Mouse (Mus musculus) granulocyte monocyte progenitor cell, adult 5-6 weeks (primary cell): ENCODE results near the gene Drap1. TPM values are rescaled to one million over a fixed set of nuclear protein-coding genes. Genes with fewer than 3 reads are reported as not detected.

ENCODE experiments used
- ATAC-seq: replicated peaks from 2 replicates; pipeline ENCODE4 v1.8.0; 2016; ENCODE audit warnings: mild to moderate bottlenecking, moderate TSS enrichment, inconsistent platforms; ENCODE audit not compliant: poor library complexity, severe bottlenecking
- total RNA-seq, 2 experiments: library from RNA; stranded (forward) in 1 of 2; stranded (reverse) in 1 of 2; fragments of 200-712, 200-1000 nt in 1 of 2; fragments of >200 nt in 1 of 2; fragmentation: Nextera tagmentation in 1 of 2; gene quantifications; 2 replicates each; pipeline ENCODE4 v1.2.3; 2014 to 2017

The Drap1 gene
- total RNA-seq, 2 experiments from 2014 or later: 145 to 160 TPM

DNA sequence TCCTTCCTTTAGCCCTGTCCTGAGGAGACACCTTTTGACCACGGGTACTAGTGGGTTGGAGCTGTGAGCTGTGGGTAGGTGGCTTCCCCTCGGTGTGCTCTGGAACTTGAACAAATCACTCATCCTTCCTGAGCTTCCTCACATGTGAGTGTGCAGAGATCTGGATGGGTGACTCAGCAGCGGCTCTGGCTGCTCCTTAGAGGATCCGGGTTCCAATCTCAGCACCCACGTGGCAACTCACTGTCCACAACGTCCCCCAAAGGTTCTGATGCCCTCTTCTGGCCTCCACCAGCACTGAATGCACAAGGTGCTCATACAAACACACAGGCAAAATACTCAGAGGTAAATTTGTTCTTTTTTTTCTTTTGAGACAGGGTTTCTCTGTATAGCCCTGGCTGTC lies 27.0 kb upstream of the Drap1 start:
- no peak for ATAC-seq

DNA sequence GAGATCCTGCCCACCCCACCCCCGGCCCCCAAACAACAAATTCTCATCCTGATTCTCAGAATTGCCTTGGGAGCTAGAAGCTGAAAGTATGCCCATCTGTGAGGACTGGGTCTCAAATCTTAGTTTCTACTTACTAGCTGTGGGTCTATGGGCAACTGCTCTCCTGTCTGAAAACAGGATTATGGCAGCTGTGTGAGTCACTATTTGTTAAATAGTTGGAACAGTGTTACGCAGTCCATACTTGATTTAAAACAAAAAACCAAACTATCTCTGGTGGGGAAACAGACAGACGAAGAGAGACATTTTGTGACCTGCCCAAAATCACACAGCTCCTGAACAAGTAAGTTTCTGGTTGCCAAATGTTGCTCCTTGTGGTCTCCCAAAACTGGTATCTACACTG lies 24.9 kb upstream of the Drap1 start:
- ATAC-seq: no peak

DNA sequence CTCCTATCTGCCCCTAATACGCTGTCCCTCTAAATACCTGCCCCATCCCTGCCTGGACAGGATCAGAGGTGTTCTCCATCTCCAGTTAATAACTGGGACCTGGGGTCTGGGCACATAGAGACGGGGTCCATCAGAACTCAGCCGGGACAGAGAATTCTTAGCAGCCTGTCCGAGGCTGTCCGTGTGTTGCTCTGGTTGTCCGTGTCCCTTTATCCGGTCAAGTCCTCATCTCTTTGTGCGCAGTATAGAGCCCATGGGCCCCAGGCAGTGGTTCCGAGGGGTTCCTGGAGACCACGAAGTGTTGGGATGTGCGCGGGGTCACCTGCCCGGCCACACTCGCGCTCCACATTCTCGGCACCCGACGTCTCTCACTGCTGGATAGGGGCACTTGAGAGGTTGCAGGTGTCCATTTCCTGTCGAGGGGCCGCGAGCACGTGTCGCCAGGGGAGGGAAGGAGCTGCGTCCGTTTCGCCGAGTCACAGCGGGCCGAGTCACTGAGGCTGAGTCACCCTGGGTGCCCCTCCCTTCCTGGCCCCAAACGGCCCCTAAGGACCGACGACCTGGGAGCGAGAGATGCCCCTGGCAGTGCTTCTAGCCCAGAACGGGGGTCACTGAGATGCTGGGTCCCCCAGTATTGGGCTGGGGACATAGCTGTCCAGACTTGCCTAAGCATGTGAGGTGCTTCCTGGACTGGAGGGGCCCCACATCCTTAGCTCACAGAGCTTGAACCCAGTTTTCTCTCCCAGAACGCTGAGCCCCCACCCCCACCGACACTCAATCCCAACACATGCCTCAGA lies 23.8 kb upstream of the Drap1 start:
- peak; percentile 57 for ATAC-seq

DNA sequence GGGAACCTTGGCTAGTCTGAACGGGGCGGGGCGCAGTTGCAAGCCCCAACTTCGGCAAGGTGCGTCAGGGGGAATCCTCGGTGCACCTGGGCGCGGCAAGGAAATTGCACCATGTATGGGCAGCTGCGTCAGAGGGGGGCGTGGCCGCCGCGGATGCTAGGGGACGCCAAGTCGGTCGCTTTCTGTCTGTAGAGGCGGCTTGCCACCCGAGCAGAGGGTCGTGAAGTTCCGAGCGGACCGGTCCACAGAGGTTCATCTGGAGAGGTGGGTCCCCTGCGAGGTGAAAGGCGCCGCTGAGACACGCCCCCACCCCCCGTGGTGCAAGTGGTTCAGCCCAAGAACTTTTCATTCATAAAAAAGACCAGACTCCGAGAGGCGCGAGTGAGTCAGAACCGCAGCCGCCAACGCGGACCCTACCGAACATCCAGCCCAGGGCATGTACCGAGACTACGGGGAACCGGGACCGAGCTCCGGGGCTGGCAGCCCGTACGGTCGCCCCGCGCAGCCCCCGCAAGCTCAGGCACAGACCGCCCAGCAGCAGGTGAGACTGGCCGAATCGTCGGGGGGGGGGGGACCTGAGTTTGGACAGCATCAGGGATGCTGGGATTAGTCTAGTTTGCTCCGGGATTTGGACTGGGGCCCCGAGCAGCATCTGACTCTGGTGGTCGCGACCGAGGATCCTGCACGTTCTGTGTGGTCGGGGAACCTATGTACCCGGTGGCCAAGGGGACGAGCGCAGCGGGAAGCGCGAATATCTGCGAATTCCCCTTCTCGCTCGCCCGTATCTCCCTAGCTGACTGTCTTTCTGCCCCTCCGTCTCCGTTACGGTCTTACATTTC lies 23.0 kb upstream of the Drap1 start, which contains the start of gene Fosl1:
Fosl1 (plus strand) TSS at position 33 of the 839 bp plus-strand sequence.
- ATAC-seq: peak; percentile 65

DNA sequence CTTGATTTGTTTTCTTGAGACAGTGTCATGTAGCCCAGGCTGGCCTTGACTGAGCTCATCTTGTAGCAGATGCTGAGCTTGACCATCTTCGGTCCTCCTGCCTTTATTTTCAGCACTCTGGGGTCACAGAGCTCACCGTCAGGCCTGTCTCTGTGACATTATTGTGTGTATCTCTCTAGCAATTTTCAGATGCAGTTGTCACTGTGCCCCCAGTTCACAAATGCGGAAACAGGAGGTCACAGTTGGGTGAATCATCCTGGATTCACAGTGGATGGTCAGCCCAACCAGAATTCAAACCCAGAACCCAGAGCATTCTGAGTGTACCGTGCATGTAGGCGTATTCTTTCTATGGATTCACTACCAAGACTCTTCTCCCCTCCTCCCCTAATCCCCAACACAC lies 21.0 kb upstream of the Drap1 start:
- ATAC-seq: no peak

DNA sequence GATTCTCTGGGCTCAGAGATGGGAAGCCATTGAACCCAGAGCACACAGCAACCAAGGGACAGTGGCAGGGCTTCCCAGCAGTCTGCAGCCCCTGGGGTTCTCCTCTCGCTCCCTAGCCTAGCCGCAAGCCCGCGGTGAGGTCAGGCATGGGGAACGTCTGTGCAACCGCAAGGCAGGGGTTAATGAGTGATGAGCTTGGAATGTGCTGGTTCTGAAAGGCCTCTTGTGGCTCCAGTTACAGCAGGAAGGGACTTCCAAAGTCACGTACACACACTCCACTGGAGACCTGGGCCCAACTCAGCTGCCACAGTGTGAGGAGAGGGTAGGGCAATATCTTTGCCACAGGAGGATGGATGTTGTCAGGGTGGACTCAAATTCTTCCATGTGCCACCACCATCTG lies 20.2 kb upstream of the Drap1 start:
- no peak for ATAC-seq

DNA sequence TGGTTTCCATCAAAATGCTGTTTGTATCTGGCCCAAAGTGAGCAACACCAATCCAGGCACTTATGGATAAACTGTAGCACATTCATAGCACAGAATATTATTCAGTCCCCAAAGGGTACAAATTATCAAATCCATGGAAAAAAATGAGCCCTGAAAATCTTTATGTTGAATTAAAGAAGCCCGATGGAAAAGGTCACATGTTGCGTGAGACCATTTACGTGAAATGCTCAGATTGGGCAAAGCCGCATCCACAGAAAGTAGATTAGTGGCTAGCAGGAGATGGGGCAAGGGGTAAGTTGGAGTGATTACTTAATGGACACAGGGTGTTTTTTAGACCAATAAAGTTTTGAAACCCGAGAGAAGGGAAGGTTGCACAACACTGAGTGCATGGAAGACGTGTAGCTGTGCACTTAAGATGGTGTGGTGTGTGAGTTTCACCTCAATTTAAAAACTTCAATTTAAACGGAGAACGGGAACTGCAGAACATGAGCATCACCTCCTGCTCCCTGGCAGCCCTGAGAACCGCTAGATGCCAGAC lies 19.7 kb upstream of the Drap1 start:
- ATAC-seq: peak; percentile 70

DNA sequence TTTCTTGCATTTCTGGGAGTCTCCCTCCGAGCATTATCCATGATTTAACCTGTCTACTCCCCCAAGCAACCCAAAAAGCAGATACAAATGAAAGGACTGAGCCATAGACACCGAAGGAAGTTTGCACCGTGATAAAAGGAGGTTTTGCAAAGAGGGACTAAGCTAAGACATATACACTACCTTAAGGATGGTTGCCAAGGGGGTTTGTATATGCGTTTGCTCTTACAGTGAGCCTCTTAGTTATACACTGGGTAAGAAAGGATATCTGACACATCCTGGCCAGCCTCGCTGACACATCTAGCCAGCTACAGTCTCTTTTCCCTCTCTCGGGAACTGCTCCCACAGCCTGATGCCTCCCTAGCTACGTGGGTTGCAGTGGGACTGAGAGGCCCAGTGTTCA lies 9.2 kb upstream of the Drap1 start:
- ATAC-seq: no peak

DNA sequence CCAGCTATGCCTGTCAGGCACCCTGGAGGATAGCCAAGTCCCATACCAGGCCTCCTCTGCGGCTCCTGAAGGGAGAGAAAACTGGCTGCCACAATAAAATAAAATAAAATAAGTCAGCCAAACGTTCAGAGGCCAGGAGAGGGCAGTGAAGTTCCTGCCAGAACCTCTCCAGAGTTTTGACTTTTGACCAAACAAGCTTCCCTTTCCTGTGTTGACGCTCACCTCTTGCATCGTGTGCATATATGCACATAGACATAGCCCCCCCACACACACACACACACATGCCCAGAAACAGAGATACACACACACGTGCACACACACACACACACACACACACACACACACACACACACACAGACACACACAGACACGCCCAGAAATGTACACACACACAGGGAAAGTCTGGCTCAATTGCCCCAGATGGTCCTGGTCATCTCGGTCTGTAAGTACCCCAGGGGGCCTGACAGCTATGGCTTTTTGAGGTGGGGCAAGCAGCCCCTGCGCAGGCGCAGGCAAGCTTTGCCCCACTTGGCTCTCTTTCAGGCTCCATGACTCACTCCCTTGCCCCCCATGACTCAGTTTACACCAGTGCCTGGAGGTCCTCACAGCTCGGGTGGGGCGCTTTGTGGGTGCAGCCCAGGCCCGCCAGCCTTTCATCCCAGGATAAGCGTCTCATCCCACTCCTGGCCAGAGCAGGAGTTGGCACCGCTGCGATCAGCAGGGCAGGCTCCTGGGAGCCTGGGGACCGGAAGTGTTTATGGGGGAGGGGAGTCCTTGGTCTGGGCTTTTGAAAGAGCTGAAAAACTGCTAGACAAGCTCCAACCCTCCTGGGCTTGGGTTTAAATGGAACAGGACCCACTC lies 8.4 kb upstream of the Drap1 start:
- peak; percentile 66 for ATAC-seq

DNA sequence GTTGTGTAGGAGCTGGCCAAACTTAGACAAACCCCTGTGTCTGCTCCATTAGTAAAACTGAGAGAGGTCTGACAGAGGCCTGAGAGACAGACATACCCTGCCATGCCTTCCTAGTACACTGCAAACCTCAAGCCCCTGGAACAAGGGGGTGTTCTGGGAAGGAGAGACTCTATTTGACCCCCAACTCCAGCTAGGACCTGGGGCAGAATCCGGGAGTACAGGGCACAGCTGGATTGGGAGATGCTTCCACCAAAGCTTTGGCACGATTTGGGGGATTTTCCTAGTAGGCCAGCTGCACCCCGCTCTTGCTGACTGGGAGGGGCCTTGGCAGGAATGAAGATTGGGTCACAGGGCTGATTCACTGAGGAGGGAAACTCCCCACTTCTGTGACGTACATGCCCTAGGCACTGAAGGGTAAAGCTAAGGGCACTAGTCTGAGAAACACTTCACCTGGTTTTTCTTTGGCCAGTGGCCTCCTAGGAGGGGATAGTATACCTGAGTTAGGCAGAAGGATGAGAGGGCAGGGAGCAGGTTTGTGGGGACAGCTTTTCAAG lies 7.2 kb upstream of the Drap1 start:
- ATAC-seq: no peak

DNA sequence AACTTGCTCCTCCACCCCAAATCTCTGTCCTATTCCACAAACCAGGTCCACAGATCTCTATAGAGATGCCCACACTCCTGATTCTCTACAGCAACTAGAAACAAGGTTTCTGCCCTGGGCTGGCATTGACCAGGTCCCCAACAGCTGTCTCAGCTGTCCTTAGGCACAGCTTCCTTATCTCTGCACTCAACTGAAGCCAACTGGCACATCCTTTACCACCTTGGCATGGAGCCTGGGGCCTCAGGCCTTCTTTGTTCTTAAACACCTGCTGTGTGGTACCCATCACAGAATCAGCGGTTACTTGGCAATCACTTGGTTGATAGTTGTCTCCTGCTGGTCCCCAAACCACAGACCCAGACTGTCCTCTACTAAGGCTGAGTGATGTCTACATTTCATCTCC lies 5.6 kb upstream of the Drap1 start:
- ATAC-seq: no peak

DNA sequence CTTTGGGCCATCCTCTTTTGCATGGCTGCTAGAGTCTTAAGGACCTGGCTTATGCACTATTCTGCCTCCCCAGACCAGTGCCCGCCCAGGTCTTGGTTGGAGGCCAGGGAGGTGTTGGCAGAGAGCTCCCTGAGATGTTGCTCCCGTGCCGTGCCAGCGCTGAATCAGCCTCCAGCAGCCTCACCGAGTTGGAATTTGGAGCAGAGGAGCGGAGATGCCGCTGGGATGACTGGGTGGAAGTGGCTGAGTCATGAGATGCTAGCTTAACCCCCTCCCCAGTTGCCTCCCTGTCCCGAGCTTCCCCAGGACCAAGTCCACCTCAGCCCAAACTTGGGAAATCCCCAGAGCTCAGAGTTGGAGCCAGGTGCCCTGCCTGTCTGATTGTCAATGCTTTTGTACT lies 5.0 kb upstream of the Drap1 start:
- ATAC-seq: no peak

DNA sequence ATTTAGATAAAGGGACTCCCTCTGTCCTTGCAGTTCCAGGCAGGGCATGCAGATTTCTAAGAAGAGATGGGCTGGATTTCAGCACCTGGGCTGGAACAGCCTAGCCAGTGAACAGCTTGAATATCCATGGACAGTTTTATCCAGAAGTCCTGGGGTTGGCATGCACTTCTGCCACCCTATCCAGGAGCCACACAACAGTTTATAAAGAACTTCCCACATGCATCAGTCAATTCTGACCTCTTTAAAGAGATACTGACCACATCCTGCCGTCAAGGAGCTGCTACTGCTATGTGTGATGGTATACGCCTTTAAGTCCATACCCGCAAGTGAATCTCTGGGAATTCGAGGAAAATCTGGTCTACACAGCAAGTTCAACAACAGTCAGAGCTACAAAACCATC lies 4.4 kb upstream of the Drap1 start:
- no peak for ATAC-seq

DNA sequence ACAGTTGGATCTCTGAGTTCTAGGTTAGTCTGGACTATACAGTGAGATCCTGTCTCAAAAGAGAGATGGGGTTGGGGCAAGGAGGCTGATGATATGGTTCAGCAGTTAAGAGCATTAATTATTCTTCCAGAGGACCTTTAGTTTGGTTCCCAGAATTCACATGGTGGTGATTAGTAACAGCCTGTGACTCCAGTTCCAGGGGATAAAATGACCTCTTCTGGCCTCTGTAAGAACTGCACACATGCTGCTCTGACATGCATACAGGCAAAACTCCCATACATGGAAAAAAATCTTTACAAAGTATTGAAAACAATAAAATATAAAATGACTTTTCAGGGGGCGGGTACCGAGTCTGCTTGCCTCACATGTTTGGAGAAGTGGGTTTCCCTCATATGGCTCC lies 3.3 kb upstream of the Drap1 start:
- ATAC-seq: no peak

DNA sequence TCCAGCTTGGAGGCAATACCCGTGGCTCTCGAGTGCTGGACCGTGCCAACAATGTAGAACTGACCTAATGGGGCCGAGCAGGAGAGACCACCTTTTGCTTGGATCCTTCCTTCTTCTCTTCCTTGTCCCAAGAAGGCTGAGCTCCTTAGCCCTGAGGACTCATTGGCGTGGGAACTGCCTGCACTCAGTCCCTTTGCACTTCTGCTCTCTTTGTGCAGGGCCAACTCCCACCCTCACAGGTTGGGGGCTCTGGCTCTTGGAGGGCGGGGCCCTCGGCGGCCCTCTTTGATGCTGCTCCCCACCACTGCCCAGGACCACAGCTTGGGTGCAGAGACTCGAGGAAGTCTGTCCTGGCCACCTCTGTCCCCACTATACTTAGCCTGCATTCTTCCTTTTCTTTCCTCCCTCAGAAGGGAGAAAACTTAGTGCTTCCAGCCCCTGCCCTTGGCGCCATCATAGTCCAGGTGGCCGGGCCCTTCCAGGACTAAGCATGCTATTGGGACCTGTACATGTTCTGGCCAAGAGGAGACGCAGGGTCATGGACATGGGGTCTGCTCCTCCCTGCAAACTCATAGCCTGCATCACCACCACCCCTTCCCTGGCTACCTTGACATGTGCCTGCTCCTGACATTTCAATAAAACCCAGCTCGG lies 2.0 kb upstream of the Drap1 start:
- no peak for ATAC-seq

DNA sequence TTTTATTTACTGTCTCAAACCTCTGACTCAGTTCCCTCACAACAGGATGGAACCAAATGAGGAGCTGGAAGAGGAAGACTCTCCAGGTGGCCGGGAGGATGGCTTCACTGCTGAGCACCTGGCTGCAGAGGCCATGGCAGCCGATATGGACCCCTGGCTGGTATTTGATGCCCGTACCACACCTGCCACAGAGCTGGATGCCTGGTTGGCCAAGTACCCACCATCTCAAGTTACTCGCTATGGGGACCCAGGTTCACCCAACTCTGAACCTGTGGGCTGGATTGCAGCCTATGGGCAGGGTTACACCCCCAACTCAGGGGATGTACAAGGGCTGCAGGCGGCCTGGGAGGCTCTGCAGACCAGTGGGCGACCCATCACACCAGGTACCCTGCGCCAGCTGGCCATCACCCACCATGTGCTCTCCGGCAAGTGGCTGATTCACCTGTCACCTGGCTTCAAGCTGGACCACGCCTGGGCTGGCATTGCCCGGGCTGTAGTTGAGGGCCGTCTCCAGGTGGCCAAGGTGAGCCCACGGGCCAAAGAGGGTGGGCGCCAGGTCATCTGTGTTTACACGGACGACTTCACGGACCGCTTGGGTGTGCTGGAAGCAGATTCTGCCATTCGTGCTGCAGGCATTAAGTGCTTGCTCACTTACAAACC lies 1.3 kb upstream of the Drap1 start:
- no peak for ATAC-seq

DNA sequence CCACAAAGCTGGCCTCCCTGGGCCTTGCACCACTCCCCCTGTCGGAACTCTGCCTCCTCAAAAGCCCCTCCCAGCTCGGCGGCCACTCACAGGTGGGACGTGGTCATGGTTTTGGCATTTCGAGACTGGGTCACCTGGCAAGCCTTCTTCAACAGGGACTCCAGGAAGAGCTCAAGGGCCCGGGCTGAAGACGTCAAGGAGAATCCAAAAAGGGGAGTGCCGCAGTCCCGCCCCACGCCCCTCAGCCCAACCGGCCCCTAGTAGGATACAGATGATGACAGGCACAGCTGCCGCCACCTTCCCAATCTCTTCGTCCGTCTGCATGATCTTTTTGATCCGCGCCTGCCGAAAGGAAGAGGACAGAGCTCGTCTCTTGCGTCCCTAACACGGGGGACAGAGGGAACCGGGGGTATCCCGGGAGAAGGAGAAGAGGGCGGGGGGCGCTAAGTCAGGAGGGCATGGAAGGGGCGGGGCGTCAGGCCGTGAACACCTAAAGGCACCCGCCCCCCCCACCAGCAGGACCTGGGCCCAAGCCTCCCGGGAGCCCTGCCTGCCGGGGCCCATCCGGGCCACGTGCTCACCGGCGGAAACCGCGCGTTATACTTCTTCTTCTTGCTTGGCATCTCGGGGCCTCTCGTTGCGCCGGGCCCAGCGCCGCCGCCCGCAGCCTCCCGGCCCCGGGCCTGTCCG lies 542 bp downstream of the Drap1 start:
- ATAC-seq: peak; percentile 36

DNA sequence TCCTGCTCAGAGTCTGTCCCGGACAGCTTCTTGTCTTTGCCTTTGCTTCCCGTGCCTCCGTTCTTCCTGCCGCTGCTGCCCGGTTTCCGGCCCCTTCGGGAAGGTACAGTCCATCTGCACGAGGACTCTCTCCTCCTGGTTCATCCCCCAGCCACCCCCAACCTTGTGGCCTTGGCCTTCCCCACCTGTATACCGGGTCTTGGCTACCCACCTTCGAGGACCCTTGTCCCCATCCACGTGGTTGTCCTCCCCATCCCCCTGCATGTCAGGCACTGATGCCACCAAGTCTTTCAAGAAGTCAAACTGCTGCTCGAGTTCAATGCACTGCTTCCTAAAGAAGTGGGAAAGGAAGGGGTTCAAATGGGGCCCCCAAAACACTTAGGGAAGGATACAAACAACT lies 1.2 kb downstream of the Drap1 start:
- no peak for ATAC-seq
